Mouse (Mus musculus) kidney, adult 18-20 months (tissue): ENCODE data around the gene 1700016K19Rik.
"Not testable (repeated sequence)": the region's sequence is repeated elsewhere in the genome, so short reads cannot be mapped to it uniquely, and the experiment has no call there.

Source experiments
- DNase-seq: peaks from one replicate; pipeline ENCODE4 v3.0.0; 2021

1700016K19Rik gene

DNA sequence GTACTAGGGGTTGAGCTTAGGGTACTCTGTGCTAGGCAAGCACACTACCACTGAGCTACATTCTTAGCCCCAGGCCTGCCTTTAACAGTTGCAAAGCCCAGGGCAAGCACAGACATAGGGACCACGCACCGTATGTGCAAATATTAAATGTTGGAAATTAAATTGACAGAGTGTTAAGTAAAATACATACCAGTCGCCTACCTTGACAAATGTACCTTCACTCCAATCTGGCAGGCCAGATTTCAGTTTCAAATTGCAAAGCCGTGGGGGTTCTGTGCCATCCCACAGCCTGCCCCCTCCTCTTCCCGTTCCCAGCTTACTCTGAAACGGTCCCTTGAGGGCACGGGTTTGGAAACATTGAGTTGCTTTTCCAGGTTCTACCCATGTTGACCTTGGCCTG, 13.8 kb upstream of the 1700016K19Rik start:
- no peak for DNase-seq

DNA sequence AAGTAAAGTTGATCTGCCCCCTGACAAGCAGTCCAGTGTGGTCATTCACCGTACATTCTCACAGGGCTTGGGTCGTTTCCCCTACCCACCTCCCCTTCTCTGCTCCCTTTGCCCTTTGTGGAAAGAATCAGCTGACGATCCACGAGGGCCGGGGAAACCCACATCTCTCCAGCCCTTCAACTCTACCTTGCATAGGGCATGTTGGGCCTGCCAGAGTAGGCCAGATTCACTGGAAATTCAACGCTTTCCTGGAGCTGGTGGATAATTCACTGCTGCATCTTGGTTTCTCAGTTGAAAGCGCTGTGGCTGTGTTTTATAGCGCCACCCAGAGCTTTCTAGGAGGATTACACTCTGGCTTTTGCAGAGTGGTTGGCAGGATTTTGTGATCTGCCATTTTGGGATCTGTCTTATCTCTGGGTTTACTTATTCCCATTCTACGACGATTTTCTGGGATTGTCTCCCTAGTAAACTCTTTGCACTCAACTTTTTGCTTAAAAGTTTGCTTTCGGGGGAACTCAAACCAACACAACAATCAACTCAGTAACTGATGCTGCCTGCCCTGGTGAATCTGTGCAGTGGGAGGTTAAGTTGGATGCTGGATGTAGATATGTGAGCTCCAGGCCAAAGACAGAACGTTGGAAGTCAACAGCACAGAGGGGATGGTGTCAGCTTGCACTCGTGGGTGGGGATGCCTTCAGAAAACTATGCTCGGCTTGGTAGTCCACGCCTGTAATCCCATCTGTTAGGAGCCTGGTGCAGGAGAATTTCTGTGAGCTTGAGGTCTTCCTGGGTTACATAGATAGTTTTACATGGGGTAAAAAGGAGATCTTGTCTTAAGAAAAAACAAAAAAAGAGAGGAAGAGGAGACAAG, 8.5 kb upstream of the 1700016K19Rik start:
- DNase-seq, result no peak

DNA sequence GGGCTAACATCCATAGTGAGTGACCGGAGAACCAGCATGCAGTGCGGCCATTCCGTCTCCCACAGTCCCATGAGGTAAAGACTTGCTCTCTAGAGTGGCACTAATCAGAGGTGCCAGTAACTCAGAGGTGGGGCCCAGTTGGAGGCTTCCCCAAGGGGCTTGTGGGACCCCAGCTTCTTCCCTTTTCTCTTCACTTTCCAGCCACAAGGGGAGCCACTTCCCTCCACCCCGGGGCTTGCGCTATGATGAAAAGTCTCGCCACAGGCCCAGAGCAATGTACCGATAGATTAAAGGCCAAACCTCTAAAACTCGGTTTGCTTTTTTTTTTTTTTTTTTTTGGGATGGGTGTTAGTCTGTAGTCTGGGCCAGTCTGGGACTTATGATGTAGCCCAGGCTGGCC, 7.8 kb upstream of the 1700016K19Rik start:
- DNase-seq, result no peak

DNA sequence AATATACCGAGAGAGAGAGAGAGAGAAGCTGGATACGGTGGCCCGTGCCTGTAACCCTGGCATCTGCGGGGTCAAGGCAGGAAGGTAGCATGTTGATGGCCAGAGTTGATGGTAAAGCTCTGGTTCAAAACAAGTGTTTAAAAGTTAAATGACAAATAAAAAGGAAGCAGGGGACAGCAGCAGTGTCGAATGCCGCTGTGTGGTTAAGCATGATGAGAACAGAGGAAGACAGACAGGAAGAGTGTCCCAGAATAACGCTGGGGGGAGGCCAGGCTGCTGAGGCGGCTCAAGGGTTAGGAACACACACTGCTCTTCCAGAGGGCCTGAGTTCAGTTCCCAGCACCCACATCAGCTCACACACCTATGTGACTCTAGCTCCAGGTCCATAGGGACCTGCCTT, 7.2 kb upstream of the 1700016K19Rik start:
- DNase-seq, result no peak

DNA sequence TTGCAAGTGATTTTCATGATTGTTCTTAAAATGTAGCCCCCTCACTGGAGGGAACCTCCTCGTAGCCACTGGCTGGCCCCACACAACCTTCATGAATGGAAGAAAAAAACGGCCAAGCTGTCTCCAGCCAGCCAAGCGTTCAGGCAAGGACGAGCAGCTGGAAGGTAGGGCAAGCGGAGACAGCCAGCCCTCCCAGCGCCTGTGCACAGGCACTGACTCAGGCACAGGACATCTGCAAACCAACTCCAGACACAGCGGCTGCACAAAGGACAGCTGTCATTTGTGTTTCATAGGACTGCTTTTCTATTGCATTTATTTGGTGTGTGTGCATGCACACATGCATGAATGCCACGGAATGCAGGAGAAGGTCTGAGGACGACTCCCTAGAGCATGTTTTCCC, 5.4 kb upstream of the 1700016K19Rik start:
- DNase-seq, result no peak

DNA sequence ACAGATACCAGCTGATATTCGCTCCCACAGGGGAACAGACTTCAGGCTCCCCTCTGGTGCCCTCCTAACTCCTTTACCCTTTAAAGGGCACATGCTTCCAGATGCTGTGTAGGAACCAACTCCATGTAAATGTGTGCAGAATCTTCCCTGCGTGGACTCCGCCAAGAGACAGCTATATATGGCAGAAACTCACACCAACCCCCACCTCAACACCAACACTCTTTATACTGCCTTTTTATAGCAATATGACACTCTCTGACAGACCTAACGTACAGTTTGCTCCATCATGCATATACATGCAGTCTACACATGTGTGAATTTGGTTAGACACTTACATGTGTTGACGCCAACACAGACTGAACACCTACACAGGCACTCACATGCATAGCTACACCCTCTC, 989 bp downstream of the 1700016K19Rik start:
- DNase-seq, result no peak

DNA sequence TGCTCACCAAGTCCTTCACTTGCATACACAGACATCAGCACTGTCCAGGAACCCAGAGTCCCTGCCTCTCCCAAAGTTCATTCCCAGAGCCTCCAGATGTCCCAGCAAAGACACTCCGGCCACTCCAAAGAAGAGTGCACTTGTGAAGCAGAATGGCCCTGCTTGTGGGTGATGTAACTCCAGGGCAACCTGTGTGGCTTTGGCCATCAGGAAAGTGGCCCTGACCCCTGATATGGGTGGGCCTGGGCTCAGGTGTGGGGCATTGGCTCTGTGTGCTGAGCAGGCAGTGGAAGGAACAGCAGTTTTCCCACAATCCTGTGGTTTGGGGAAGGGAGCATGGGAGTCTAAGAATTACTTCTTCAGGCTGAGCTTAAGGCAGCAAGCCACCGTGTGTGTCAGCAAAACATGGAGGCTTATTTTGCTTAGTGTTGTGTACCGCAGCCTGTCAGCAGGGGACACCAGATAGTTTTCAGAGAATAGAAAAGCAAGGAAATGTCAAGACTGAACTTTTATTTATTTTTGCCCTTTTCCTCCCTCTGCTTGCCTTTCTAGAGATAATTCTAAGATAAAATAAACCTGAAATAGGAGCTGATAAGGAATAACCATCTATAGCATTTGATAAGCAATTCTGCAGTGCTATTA, 1.6 kb downstream of the 1700016K19Rik start:
- no peak for DNase-seq

DNA sequence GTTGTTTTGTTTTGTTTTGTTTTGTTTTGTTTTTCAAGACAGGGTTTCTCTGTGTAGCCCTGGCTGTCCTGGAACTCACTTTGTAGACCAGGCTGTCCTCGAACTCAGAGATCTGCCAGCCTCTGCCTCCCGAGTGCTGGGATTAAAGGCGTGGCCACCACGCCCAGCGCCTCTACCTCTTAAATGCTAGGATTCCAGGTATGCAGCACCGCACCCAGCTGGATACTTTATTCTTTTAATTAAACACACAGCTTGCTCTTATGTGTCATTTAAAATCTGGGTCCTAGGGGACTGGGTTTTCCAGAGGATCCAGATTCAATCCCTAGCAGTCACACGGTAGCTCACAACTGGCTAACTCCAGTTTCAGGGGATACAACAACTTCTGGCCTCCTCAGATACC, 4.6 kb downstream of the 1700016K19Rik start:
- DNase-seq, result not testable (repeated sequence)

DNA sequence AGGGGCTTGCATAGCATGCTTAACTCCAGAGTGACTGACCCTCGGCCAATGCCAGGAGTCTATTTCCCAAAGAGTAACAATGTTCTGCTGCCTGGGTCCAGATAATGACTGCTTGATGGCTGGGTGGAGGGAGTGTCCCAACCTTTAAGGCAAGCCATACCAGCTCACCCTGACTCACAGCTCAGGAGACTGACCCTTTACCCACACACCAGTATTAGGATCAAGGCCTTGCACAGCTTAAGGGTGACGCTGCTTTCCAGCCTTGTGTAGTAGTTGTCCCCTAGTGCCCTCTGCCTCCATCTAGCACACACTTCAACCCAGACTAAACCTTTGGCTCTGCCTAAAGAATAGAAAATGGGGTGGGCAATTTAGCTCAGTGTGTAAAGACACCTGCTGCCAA, 8.4 kb downstream of the 1700016K19Rik start:
- no peak for DNase-seq

DNA sequence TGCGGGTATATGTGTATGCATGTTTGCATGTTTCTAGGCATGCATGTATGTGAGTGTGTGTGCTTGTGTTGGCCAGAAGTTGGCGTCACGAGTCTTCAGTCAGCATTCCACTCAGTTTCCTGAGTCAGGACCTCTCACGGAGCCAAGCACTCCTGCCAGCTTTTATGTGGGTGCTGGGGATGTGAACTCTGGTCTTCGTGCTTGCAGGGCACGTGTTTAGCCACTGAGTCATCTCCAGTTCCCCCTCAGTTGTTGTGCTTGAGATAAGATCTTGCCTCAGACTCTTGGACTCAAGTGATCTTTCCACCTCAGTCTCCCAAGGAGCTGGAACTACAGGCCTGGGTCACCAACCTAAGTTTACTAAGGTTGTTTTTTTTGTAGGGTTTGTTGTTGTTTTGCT, 9.4 kb downstream of the 1700016K19Rik start:
- no peak for DNase-seq

DNA sequence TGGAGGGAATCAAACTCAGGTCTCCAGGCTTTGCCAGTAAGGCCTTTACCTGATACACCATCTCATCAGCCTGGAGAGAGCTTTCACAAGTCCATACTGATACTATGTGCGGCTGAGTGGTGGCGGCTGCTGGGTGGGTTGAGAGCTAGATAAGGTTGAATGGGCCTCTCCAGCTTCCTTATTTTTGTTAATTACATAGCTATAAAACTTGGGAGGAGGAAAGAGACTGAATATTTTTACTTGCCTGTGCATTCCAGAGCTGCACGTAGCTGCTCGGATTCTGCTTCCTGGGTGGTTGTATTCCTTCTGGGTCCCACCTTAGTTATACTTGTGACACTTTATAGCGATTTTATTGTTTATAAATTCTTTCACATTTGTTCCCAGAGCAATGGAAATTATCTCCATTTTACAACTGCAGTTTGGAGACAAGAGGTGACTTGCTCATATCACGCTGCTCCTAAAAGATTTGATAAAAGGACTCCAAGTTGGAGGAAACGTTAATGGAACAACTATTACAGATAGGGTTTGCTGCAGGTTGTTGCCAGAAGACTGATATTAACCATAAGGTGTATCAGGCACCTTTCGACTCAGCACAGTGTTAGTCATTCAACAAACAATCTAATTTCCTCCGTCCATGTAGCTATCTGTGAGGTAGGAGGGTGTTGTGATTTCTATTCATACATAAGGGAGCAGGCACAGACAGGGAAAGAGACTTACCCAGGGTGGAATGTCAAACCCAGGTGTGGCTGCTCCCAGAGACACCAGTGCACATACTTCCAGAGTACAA, 11.3 kb downstream of the 1700016K19Rik start:
- DNase-seq, result no peak

DNA sequence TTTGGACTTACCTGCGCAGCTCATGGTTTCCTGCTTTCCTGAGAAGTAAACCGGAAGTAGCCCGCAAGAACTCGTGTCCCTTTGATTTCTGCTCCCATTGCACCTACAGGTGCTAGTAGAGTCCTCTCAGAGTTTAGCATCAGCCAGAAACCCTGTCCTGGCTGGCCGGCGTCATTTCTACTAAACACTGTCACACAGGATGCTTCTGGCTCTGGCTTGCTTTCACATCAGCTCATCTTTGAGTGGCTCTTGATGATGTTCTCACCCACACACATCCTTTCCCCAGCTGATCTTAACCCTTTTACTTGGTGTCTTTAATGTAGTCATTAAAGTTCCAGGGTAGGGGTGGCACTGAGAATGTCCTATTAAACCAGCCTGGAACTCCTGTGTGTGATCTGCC, 15.5 kb downstream of the 1700016K19Rik start:
- DNase-seq, result no peak

DNA sequence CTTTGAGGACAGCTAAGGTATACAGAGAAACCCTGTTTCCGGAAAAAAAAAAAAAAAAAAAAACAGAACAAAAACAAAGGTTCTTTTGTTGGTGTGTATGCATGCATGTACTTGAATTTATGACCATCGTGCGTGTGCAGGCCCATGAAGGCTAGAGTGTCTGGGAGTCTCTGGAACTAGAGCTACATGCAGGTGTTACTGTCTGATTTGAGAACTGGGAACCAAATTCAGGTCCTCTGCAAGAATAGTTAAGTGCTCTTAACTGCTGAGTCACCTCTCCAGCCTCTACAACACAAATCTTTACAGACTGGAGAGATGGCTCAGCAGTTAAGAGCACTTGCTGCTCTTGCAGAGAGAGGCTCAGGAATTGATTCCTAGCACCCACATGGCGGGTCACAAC, 16.1 kb downstream of the 1700016K19Rik start:
- DNase-seq, result no peak

DNA sequence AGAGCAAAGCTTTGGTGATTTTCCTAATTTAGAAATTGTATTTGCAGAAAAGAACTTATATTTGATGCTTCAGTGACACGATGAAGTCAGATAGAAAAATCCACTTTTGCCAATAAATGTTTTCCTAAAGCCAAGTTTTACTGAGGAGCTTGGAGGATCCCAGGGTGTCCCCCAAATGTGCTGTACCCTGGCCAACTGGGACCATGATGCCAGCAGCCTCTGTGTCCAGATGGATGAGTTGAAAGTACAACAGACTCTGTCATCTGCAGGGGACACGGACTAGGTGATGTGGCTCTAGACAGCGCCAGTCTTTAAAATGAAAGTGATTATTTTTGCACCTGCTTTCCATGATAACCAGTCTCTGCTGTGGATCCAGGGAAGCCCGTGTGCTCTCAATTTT, 20.2 kb downstream of the 1700016K19Rik start:
- no peak for DNase-seq

DNA sequence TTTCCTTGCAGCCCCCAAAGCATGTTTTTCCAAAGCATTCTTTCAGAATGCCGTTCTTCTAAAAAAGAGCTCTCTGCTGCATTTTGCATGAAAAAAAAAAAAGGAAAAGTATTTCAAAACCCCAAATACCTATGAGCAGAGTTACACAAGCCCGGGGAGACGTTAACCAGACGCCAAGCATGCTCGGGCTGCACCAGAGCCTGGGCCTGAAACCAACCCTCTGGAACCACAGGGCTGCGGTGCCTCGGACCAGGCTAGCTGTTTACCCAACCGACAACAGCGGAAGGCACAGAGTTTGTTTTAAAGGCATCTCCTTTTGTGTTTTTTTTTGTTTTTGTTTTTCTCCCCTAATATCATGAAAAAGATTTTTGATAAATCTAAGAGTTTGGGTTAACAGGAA, 21.2 kb downstream of the 1700016K19Rik start:
- no peak for DNase-seq

DNA sequence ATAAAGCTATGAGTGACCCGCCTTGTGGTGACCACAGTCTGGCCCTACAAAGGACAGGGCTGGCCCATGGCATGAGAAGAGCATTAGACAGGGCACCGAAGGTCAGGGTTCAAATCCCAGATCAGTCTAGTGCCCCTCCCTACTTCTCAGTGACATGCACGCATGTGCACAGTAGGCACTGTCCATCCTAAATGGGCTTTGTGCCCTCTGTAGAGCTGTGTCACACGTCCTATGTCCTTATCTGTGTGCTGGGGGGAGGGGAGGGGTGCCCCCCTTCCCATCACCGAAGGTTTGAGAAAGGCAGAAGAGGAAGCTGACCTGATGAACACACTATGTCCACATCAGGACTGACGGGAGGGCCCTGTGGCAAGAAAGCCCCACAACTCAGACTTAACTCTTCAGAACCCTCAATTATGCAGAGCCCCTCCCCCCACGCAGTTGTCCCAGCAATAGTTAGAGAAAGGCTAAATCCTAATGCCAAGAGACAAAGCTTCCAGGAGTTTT, 25.4 kb downstream of the 1700016K19Rik start:
- no peak for DNase-seq

DNA sequence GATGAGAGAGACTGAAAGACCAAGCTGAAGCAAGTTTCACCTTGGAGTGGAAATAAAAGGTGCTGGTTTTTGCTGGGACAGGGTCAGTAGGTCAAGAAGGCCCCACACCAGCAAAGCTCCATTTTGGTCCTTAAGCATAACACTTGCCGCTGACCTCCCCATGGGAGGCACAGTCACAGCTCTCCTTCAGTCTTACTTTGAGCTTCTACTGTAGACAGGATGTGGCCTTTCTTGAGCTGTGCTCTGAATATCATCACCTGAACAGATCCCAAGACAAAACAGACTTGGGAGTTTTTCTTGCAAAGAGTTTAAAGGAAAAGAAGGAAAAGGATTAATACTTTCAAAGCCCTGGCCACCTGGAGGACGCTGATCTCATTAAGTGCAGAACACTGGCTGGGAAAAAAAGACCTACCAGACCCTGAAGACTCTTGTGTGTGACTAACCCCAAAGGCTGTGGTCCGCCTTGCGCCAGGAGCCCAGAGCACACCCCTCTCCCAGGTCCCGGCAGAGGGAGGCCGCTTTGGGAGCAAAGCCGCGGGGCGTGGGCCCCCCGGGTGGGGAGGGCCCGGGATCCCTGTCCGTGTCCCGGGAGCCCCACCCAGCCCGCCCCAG, 26.9 kb downstream of the 1700016K19Rik start:
- DNase-seq, result no peak

DNA sequence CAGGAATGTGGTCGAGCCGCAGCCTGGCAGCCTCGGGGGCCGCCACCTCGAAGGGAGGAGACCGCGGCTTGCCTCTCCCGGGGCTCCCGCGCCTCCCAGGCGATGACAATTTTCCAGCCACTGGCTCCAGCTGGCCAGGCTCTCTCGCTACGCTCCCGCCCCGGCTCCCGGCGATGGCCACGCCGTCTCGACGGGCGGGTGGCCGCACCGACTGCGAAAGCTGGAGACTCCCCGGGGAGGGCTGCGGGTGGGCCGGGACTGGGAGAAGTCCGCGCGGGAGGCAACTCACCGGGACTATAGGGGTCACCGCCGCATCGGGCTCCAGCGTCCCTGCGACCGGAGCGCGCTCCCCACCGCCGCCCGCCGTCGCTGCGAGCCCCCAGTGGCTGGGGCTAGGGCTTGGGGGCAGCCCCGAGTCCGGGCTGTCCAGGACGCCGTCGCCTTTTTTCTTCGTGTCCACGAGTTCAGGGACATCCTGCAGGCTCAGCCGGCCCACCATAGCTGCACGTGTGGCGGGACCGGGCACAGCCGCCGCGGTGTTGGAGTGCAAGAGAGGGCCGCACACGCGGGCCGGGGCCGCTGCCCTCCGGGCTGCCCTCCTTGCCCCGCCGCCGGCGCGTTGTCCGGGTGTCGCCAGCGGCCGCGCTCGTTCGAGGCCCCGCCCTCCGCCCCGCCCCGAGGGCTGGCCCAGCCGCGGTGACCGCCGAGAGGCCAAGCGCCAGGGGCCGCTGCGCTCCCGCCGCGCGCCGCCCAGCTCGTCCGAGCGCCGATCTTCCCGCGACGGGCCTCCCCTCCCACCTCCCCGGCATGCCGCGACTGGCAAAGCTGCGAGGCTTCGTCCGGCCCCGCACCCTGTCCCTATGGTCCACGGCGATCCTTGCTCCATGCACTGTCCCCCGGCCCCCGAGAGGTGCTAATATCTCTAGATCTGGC, 27.7 kb downstream of the 1700016K19Rik start, which contains the start of gene Rflnb:
Gene Rflnb, minus strand, starts transcription at position 644 of the 933 bp plus-strand sequence.
- peak; percentile 92 for DNase-seq

DNA sequence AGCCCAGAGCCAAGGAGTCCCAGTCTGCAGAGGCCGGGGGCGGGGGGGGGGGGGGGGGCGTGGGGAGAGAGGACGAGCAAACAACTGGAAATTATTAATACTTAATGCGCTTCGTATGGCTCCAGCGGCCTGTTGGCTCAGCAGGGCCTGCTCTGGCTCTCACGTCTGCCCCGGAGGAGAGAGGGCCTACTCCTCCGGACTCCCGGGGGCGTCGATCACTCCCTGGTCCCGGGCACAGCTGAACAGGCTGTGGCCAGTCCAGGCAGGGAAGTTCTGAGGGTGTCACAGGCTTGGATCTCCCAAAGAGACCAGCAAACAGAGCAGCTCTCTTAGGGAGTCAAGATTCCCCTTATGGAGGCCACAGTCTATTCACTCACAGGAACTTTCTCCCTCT, 28.4 kb downstream of the 1700016K19Rik start:
- DNase-seq, result no peak

DNA sequence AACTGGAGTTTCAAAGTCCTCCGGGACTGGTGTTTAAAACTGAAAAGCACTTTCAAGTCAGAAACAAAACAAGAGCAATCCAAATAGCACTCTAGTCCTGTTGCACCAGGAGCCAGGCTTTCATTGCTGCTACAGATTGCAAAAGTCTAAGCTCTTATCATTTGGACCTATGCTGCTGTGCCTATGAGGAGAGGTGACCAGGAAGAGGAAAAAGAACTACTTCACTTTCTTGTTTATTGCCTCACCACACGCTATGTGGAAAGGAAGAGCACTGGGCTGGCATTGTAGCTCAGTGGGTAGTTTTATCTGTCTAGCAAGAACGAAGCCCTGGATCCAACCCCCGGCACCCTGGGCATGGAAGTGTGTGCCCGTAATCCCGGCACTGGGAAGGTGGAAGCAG, 33.6 kb downstream of the 1700016K19Rik start:
- DNase-seq, result no peak

DNA sequence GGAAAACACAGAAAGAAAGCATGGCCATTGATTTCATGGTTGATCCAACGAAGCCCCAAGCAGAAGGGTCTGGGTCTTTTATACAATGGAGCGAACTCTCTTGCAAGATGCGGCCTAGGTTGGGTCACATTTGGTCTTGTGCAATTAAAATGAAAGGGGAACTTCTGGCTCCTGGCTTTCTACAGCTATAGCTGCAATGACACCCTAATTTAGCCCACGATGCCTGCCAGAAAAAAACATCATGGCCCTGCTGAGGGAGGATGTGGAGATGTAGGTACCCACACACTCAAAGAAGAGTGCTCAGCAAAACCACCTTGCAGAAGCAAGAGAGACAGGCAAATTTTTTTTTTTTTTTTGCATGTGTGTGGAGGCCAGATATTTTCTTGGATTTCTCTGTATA, 34.1 kb downstream of the 1700016K19Rik start:
- no peak for DNase-seq

DNA sequence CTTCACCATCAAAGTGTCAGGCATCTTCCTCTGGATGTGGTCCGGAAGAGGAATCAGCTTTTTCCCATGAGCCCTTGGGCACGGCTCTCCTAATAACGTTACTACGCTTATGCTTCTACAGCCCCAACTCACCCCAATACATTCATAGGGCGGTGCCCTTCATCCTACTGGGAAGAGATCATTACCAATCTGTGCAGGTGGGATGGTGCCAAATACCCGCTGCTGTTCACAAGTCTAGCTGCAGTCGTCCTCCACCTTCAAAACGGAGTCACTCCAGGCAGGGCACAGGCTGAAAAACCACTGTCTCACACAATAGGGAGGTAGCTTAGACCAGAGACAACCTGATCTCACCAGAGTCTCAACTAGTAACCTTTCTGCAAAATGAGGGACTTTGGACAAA, 35.5 kb downstream of the 1700016K19Rik start:
- no peak for DNase-seq
